Mouse (Mus musculus) liver, embryonic 15.5 days (tissue): ENCODE measurements around the gene Sprr2h. TPM values are rescaled to one million over a fixed set of nuclear protein-coding genes. Genes with fewer than 3 reads are reported as not detected.

Source experiments
- ATAC-seq: fragments of 200-750 bp; cut with Nextera tagmentation; 2 replicates; pipeline ENCODE4 v1.8.0; 2017; ENCODE audit warnings: moderate number of reproducible peaks, mild to moderate bottlenecking, moderate library complexity; ENCODE audit not compliant: insufficient read depth
- H3K27ac ChIP-seq: fragments of 300-500 bp; sonication (generic); replicated peaks from 2 replicates; pipeline ENCODE4 v1.5.1; 2015; ENCODE audit warnings: mild to moderate bottlenecking, inconsistent platforms
- H3K27me3 ChIP-seq: fragments of 300-500 bp; sonication (generic); 2 replicates; pipeline ENCODE4 v1.6.1; 2015; ENCODE audit warnings: mild to moderate bottlenecking, inconsistent platforms
- H3K36me3 ChIP-seq: fragments of 300-500 bp; sonication (generic); replicated peaks from 2 replicates; pipeline ENCODE4 v1.6.1; 2015; ENCODE audit warnings: moderate library complexity, mild to moderate bottlenecking, inconsistent platforms
- H3K4me1 ChIP-seq: fragments of 300-500 bp; sonication (generic); replicated peaks from 2 replicates; pipeline ENCODE4 v1.6.1; 2015; ENCODE audit warnings: inconsistent platforms
- H3K4me2 ChIP-seq: fragments of 300-500 bp; sonication (generic); 2 replicates; pipeline ENCODE4 v1.6.1; 2015; ENCODE audit warnings: moderate library complexity, mild to moderate bottlenecking, inconsistent platforms
- H3K4me3 ChIP-seq: fragments of 300-500 bp; sonication (generic); replicated peaks from 2 replicates; pipeline ENCODE4 v1.5.1; 2015; ENCODE audit warnings: mild to moderate bottlenecking, inconsistent platforms
- H3K9ac ChIP-seq: fragments of 300-500 bp; sonication (generic); 2 replicates; pipeline ENCODE4 v1.6.1; 2015; ENCODE audit warnings: moderate library complexity, mild to moderate bottlenecking, inconsistent platforms
- H3K9me3 ChIP-seq: fragments of 300-500 bp; sonication (generic); replicated peaks from 2 replicates; pipeline ENCODE4 v1.6.1; 2016; ENCODE audit warnings: inconsistent platforms
- WGBS: fragments of 180-500 bp; shearing (Covaris S2); methylation state at CpG from one replicate; pipeline ENCODE4 v1.1.7; 2015; ENCODE audit warnings: mixed read lengths; ENCODE audit not compliant: insufficient replicate concordance; 5-methylcytosine and 5-hydroxymethylcytosine counted together
- polyA plus RNA-seq: library from polyadenylated mRNA; unstranded; fragments of >200 nt; fragmentation: Nextera tagmentation; extraction: Ambion mirVana; gene quantifications from 2 replicates; pipeline ENCODE4 v1.2.1, GENCODE M21; 2015

Gene Sprr2h
- not detected in 2 replicates for polyA plus RNA-seq

DNA sequence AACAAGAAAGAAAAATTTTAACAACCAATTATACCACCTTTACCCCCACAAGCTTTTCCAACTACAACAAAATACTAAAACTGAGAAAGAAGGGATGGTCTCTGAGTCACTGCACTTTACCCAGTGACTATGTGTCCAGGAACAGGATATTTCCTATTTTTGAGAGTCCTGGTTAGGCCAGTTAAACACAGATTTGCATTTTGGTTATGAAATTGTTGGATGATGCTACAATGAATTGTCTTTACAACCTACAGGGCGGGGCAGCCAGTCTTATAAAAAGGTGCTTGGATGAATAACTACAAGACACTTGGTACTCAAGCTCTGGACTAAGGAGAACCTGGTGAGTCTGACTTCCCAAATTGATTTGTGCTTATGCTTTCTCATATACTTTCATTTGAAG is at the start of gene Sprr2h:
Sprr2h (plus strand) TSS at position 301 of the 400 bp plus-strand sequence.
- no peak for ATAC-seq
- Histone ChIP-seq H3K4me2 (no peak within 1 kb of the TSS), H3K27ac (no peak within 1 kb of the TSS), H3K9me3 (no peaks in the 10 kb centered on the region), H3K4me1 (no peaks in the 10 kb centered on the region), H3K4me3 (no peak within 1 kb of the TSS), H3K36me3 (no peaks in the 10 kb centered on the region), H3K27me3 (no peaks in the 10 kb centered on the region), H3K9ac (no peak within 1 kb of the TSS)
- 52% methylated on average over 1 of the region's 1 CpGs for WGBS

DNA sequence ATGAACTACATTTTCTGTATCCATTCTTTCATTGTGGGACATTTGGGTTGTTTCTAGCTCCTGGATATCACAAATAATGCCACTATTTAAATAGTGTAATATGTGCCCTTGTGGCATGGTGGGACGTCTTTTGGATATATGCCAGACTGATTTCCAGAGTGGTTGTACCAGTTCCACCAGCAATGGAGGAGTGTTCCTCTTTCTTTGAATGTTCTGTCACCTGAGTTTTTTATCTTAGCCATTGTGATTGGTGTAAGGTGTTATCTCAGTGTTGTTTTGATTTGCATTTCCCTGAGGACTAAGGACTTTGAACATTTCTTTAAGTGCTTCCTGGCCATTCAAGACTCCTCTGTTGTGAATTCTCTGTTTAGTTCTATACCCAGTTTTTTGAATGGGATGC is 49.2 kb upstream of the Sprr2h start:
- Histone ChIP-seq H3K9me3 (no peaks in the 10 kb centered on the region), H3K27me3 (no peaks in the 10 kb centered on the region), H3K4me3 (no peak overlapping the region), H3K27ac (no peak overlapping the region), H3K4me2 (no peak overlapping the region), H3K4me1 (no peaks in the 10 kb centered on the region), H3K36me3 (no peaks in the 10 kb centered on the region), H3K9ac (no peak overlapping the region)
- 47% methylated on average over 1 of the region's 1 CpGs for WGBS
- ATAC-seq, result no peak

DNA sequence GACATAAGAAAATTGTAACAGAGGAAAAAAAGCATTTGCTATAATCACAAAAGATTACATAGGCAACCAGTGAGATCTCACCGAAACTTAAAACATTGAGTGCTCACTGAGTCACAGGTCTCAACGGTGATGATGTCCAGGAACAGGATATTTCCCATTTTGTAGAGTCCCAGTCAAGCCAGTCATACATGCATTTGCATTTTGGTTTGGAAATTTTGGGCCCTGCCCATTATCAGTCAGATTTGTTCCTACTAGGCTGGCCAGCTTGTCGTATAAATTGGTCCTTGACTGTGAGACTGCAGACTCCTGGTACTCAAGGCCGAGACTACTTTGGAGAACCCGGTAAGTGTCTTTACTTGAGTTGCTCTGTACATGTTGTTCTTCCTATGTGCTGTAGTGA is 46.6 kb upstream of the Sprr2h start, which contains the start of gene Sprr2d:
Sprr2d (plus strand) TSS at position 301 of the 400 bp plus-strand sequence.
- no peaks in the 10 kb centered on the region for H3K36me3 ChIP-seq
- H3K9me3 ChIP-seq, result no peaks in the 10 kb centered on the region
- H3K27ac ChIP-seq, result no peak within 1 kb of the TSS
- ATAC-seq, result no peak
- no peak within 1 kb of the TSS for H3K4me3 ChIP-seq
- H3K9ac ChIP-seq, result no peak within 1 kb of the TSS
- WGBS, result 71% methylated on average over 5 of the region's 5 CpGs
- H3K4me2 ChIP-seq, result no peak within 1 kb of the TSS
- H3K4me1 ChIP-seq, result no peaks in the 10 kb centered on the region
- no peaks in the 10 kb centered on the region for H3K27me3 ChIP-seq

DNA sequence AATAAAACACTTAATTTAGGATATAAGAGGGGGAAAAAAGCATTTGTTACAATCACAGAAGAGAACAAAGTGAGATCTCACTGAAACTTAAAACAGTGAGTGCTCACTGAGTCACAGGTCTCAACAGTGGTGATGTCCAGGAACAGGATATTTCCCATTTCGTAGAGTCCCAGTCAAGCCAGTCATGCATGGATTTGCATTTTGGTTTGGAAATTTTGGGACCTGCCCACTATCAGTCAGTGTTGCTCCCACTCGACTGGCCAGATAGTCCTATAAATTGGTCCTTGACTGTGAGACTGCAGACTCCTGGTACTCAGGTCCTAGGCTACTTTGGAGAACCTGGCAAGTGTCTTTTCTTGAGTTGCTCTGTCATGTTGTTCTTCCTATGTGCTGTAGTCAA is 33.6 kb upstream of the Sprr2h start, which contains the start of gene Sprr2e:
Sprr2e (plus strand) TSS at position 301 of the 400 bp plus-strand sequence.
- no peak for ATAC-seq
- H3K27ac ChIP-seq, result no peak within 1 kb of the TSS
- 58% methylated on average over 2 of the region's 2 CpGs for WGBS

DNA sequence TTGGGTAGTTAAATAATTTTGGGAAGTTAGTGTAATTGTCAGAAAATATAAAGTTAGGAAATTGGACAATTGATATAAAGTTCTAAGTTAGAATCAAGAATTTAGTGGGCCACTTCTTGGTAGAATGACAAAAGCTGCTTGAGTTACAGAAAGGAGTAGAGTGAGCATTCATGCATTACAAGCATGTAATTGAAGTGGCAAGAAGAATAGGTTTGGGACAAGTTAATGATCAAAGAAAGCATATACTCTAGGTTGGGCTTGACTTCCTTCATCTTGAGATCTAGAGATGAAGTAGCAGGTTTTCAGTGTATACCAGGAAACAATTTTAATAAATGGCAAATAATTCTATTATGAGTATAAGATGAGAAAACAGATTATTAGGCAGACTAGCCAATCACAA is 23.9 kb upstream of the Sprr2h start:
- ATAC-seq, result no peak
- Histone ChIP-seq H3K9ac (no peak overlapping the region), H3K27me3 (no peaks in the 10 kb centered on the region), H3K9me3 (no peaks in the 10 kb centered on the region), H3K4me3 (no peak overlapping the region), H3K4me2 (no peak overlapping the region), H3K27ac (no peak overlapping the region), H3K4me1 (no peaks in the 10 kb centered on the region), H3K36me3 (no peaks in the 10 kb centered on the region)

More for the DNA sequence above, 33.6 kb upstream of the Sprr2h start, which contains the start of gene Sprr2e:
- H3K9ac ChIP-seq, result no peak within 1 kb of the TSS
- no peak within 1 kb of the TSS for H3K4me2 ChIP-seq
- no peaks in the 10 kb centered on the region for H3K36me3 ChIP-seq
- H3K4me3 ChIP-seq, result no peak within 1 kb of the TSS
- no peaks in the 10 kb centered on the region for H3K9me3 ChIP-seq
- H3K27me3 ChIP-seq, result no peaks in the 10 kb centered on the region
- H3K4me1 ChIP-seq, result no peaks in the 10 kb centered on the region

DNA sequence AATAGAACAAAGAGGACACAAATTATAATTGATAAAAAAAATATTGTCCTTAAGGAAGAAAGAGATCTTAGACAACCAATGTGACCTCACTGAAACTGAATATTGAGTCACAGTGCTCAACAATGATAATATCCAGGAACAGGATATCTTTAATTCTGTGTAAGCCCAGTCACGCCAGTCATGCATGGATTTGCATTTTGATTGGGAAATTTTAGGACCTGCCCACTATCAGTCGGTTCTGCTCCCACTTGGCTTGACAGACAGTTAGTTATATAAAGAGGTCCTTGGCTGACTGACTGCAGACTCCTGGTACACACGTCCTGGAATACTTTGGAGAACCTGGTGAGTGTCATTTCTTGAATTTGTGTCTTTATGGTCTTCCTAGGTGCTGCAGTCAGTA is 20.6 kb upstream of the Sprr2h start, which contains the start of gene Sprr2f:
Sprr2f (plus strand) TSS at position 301 of the 400 bp plus-strand sequence.
- Histone ChIP-seq H3K9ac (no peak within 1 kb of the TSS), H3K4me1 (no peaks in the 10 kb centered on the region), H3K4me2 (no peak within 1 kb of the TSS), H3K27ac (no peak within 1 kb of the TSS), H3K36me3 (no peaks in the 10 kb centered on the region), H3K4me3 (no peak within 1 kb of the TSS), H3K27me3 (no peaks in the 10 kb centered on the region), H3K9me3 (no peaks in the 10 kb centered on the region)
- 30% methylated on average over 3 of the region's 3 CpGs for WGBS
- ATAC-seq, result no peak

DNA sequence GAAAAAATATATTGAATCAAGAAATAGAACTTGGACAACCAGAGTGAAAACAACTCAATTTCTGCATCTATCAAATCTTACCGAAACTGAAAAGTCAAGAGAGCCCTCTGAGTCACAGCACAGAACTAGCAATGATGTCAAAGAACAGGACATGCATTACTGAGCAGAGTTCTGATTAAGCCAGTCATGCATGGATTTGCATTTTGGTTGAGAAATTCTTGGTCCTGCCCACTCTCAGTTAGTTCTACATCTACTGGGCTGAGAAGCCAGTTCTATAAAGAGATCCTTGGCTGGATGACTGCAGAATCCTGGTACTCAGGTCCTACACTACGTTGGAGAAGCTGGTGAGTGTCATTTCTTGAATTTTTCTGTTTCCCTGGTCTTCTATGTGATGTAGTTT is 11.9 kb upstream of the Sprr2h start:
- Histone ChIP-seq H3K4me2 (no peak overlapping the region), H3K36me3 (no peaks in the 10 kb centered on the region), H3K9me3 (no peaks in the 10 kb centered on the region), H3K4me1 (no peaks in the 10 kb centered on the region), H3K4me3 (no peak overlapping the region), H3K27ac (no peak overlapping the region), H3K9ac (no peak overlapping the region), H3K27me3 (no peaks in the 10 kb centered on the region)
- 46% methylated on average over 2 of the region's 2 CpGs for WGBS
- ATAC-seq, result no peak

DNA sequence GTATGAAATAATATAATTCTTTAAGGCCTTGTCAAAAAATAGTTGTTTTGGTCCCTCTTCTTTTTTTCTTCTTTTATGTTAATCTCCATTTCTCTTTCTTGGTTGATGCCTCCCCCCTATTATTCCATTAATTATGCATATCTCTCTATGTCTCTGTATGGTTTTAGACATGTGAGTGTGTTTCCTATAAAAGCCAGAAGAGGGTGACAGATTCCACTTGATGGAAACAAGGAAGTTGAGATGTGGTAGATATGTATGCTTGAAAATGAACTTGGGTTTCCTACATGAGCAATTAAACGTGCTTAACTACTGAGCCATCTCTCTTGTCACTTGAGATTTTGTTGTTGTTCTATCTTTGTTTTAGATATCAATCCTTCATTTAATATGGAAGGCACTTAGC is 8.8 kb downstream of the Sprr2h start:
- no peaks in the 10 kb centered on the region for H3K36me3 ChIP-seq
- no peaks in the 10 kb centered on the region for H3K4me1 ChIP-seq
- H3K27me3 ChIP-seq, result no peaks in the 10 kb centered on the region
- 35% methylated on average over 1 of the region's 1 CpGs for WGBS
- H3K9ac ChIP-seq, result no peak overlapping the region
- H3K4me2 ChIP-seq, result no peak overlapping the region
- H3K4me3 ChIP-seq, result no peak overlapping the region
- no peaks in the 10 kb centered on the region for H3K9me3 ChIP-seq
- H3K27ac ChIP-seq, result no peak overlapping the region
- ATAC-seq, result no peak

DNA sequence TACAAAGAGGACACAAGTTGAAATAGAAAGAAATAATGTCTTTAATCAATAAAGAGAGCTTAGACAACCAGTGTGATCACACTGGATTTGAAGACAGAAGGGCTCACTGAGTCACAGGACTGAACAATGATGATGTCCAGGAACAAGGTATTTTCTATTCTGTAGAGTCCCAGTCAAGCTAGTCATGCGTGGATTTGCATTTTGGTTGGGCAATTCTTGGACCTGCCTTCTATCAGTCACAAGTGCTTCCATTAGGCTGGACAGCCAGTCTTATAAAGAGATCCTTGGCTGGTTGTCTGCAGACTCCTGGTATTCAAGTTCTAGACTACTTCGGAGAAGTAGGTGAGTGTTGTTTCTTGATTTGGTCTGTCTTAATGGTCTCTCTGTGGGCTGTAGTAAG is 22.2 kb downstream of the Sprr2h start, which contains the start of gene Sprr2i:
Sprr2i (plus strand) TSS at position 301 of the 400 bp plus-strand sequence.
- WGBS, result 72% methylated on average over 2 of the region's 2 CpGs
- no peaks in the 10 kb centered on the region for H3K36me3 ChIP-seq
- H3K27me3 ChIP-seq, result no peaks in the 10 kb centered on the region
- H3K9ac ChIP-seq, result no peak within 1 kb of the TSS
- no peaks in the 10 kb centered on the region for H3K4me1 ChIP-seq
- H3K9me3 ChIP-seq, result no peaks in the 10 kb centered on the region
- no peak for ATAC-seq
- no peak within 1 kb of the TSS for H3K4me2 ChIP-seq
- H3K4me3 ChIP-seq, result no peak within 1 kb of the TSS
- H3K27ac ChIP-seq, result no peak within 1 kb of the TSS

DNA sequence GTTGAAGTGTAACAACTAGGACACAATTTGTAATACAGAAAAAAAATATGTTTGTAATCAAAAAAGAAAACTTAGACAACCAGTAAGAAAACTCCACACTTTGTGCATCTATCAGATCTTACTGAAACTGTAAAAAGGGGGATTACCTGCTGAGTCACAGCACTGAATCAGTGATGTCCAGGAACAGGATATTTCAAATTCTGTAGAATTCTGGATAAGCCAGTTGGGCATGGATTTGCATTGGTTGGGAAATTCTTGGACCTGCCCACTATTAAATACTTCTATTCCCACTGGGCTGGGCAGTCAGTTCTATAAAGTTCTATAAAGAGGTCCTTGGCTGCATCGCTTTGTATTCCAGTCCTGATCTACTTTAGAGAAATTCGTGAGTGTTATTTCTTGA is 32.3 kb downstream of the Sprr2h start, which contains the start of gene Sprr2j-ps:
Sprr2j-ps (plus strand) TSS at position 301 of the 400 bp plus-strand sequence.
- Histone ChIP-seq H3K27me3 (no peaks in the 10 kb centered on the region), H3K27ac (no peak within 1 kb of the TSS), H3K4me2 (no peak within 1 kb of the TSS), H3K36me3 (no peaks in the 10 kb centered on the region), H3K9ac (no peak within 1 kb of the TSS), H3K9me3 (no peaks in the 10 kb centered on the region), H3K4me3 (no peak within 1 kb of the TSS), H3K4me1 (no peaks in the 10 kb centered on the region)
- 61% methylated on average over 2 of the region's 2 CpGs for WGBS
- ATAC-seq, result no peak

DNA sequence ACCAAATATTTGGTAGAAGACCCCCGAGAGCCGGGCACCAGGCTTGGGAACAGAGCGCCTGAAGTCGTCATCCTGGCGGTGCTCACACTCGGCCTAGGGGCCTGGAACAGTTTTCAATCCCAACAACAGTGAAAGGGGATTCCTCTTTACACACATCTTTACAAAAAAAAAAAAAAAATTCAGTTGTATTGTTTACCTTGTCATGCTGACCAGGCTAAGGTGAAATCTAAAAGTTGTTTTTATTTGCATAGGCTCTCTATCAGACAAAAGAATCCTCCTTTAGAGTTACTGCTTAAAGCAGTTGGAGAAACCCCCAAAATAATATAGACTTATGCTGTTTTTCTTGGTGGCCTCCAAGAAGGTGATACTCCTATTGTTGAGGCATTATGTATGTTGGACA is 43.8 kb downstream of the Sprr2h start, which contains the start of gene Gm9774:
Gm9774 (minus strand) TSS at position 101 of the 400 bp plus-strand sequence.
- no peak for ATAC-seq
- Histone ChIP-seq H3K9me3 (no peaks in the 10 kb centered on the region), H3K4me1 (no peaks in the 10 kb centered on the region), H3K36me3 (no peaks in the 10 kb centered on the region), H3K4me3 (no peak within 1 kb of the TSS), H3K27me3 (no peaks in the 10 kb centered on the region), H3K27ac (no peak within 1 kb of the TSS), H3K4me2 (no peak within 1 kb of the TSS), H3K9ac (no peak within 1 kb of the TSS)
- 65% methylated on average over 6 of the region's 6 CpGs for WGBS

DNA sequence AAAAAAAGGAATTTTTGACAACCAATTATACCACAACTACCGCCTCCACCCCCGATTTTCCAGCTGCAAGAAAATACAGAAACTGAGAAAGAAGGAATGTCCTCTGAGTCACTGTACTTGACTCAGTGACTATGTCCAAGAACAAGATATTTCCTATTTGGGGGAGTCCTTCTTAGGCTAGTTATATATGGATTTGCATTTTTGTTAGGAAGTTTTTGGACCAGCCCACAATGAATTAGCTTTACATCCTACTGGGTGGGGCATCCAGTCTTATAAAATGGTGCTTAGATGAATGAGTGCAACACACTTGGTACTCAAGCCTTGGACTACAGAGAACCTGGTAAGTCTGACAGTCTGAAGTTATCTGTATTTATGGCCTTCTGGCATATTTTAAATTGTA is 46.8 kb downstream of the Sprr2h start, which contains the start of gene Sprr2k:
Sprr2k (plus strand) TSS at position 301 of the 400 bp plus-strand sequence.
- Histone ChIP-seq H3K4me1 (no peaks in the 10 kb centered on the region), H3K9me3 (no peaks in the 10 kb centered on the region), H3K9ac (no peak within 1 kb of the TSS), H3K4me3 (no peak within 1 kb of the TSS), H3K27ac (no peak within 1 kb of the TSS), H3K27me3 (no peaks in the 10 kb centered on the region), H3K36me3 (no peaks in the 10 kb centered on the region), H3K4me2 (no peak within 1 kb of the TSS)
- no peak for ATAC-seq
- WGBS, result 70% methylated on average over 2 of the region's 2 CpGs
